Mouse (Mus musculus): Measurements from ENCODE around the gene Angel1.
A peak's percentile ranks its signal among the peaks of the same experiment; 100 is the strongest.

The Angel1 gene

DNA sequence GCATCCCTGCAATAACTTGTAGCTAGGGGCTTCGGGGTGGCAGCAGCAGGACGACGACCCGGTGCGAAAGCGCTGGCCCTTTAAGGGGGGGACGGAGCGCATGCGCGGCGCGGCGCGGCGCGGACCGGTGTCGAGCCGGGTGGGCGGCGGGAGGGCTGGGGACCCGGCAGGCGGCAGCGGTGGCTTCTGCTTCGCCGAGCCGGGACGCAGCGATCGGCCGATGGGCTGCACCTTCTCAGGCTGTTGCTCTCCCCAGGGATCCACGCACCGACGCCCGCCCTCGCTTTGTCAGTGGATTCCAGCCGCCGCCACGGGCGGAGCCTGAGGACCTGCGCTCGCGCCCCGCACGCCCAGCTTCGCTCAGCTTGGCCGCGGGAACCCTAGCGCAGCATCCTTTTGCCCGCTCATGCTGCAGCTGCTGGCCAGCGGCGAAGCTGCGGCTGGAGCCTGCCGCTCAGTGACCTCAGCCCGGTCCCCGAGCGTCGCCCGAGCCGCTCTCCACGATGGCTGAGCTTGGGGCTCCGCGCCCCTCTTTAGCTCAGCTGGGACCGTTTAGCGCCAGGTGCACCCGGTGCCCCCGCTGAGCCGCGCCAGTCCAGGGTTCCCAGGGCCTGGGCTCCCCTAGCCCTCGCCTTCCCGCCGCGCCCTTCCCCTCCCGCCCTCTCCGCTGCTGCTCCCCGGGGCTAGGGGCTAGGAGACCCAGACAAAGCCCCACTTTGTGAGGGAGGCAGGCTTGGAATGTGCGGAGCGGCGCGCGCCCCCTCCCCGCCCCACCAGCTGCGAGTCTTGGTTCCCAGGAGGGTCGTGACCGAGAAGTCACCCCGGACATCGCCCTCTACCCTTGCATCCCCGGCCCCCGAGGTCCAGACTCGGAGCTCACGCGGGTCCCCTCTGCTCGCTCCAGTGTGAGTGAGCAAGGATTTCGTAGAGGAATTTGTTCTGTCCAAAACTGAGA, 47.4 kb downstream of the Angel1 start, which contains the start of gene Vash1:
Vash1 (plus strand) TSS at position 110 of the 955 bp plus-strand sequence.
- peak; percentile 51 for DNase-seq (ENCODE audit: low spot score)

DNA sequence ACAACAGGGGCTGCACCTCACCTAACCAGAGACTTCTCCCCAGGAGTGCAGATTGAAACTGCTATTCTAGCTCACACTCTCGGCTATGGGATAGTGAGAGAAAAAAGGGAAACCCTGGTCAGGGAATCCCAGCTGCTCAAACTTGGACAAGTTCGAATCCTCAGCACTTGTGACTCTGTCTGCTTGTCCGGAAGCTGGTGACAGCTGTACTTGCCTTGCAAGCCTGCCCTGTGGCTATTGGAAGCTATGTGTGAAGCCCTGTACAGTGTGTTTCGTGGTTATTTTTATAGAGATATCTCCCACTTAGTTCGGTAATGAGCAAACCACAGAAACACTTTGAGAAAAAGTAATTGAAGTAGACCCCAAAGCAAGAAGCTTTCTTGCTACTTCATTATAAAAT, 53.8 kb downstream of the Angel1 start:
- no peak for DNase-seq (ENCODE audit: low spot score)

DNA sequence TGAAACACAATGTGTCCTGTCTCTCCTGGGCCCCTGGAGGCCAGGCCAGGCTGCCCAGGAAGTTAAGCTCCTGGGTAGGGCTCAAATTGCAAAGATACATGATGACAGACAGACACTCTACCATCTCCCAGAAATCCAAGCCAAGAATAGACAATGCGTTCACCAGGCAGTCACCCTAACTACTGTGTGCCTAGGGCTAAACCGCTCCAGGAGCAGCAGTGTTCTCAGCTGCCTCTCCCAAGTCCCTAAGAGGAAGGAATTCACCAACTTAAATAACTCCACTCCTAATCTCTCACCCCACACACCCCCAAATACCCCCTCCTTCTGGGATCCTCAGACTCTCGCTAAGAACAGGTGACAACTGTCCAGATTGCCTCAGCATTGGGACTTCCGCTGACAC, 54.2 kb downstream of the Angel1 start:
- DNase-seq (ENCODE audit: low spot score) = no peak

DNA sequence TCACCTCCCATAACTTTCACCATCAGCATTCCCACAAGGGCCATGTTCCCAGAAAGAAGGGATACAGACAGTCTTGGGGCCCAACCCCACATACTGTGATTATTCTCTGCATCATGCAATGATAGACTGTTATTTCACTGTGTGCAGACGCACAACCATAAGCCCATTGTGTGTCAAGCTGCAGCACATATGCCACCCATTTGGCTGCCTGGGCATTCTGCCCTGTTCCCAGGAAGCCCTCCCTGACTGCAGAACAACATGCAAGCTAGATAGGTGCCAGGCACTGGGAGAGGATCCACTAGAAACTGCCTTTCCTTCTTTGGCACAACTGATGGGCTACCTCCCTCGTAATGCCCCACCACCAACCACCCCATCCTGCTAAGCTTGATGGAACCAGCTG, 57.9 kb downstream of the Angel1 start:
- no peak for DNase-seq (ENCODE audit: low spot score)

DNA sequence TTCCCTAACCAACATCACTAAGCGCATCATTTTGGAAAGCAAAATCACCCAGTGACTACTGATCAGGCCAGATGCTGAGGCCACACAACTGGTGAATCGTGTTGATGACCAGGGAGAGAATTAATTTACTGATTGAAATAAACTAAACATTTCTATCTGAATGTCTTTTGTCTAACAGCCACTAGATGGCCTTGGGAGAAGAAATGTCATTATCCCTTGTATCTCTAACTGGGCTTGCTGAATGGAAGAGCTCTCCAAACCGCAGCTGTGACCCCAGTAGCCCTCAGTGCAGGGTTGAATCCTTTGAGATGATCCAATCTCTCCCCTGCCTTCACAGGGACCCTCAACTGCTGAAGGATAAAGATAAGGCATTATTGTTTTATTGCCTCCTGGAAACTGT, 60.6 kb downstream of the Angel1 start:
- no peak for DNase-seq (ENCODE audit: low spot score)

DNA sequence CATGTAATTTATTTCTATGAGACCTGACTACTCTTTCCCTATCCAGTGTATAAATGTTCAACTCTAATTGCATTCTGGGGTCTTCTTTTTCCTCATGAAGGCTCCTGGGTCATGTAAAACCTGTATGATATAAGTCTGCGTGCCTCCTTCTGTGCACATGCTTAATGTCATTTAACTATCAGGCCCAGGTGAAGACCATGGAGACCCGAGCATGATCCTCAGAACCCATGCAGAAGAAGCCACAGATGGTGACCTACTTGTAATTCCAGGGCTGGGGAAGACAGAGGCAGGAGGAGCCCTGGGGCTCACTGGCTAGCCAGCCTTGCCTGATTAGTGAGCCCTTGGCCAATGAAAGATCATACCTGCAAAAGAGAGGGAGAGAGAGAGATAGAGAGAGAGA, 65.8 kb downstream of the Angel1 start:
- no peak for DNase-seq (ENCODE audit: low spot score)

DNA sequence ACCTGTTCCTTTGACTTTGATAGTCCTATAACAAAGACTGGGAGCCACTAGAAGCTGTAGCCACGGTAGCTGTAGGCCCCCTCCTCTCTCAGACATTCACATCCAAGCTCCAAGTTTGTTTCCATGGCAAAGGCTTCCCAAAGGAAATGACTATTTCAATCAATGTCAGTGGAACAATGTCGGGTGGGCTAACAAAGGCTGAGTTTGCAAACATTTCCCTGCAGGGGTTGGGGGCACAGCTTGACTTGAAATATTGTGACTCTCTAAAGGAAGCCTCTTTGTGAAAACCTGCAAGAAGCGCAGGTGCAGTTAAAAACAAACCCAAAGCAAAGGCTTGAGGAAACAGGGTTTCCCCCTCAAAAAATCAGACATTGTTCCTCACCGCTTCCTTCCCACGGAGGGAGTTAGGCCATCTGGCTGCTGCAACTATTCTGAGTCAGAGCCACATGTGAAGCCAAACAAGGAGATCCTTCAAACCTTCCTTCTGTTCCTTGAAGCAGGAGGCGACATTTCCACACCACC, 66.8 kb downstream of the Angel1 start:
- no peak for DNase-seq (ENCODE audit: low spot score)

DNA sequence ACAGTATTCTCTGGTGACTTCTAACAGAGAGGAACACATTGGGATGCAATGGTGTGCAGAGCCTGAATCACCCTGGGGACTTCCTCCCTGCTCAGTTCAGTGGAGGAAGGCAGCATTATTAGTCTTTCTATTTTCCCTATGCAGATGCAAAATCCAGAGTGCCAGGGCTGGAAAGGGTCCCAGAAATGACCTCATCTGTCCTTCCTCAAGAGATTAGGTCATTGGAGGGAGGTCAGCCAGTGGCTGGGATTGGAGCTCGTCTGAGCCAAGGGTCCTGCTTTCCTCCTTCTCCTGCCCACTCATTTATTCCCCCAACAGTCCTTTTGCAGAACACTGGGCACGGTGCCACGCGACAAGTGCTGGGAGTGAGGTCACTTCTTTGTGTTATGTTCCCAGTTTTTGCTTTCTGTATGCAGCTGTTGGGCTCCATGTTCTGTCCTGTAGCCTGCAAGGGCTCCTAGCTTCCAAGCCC, 73.7 kb downstream of the Angel1 start:
- peak; percentile 20 for DNase-seq (ENCODE audit: low spot score)

DNA sequence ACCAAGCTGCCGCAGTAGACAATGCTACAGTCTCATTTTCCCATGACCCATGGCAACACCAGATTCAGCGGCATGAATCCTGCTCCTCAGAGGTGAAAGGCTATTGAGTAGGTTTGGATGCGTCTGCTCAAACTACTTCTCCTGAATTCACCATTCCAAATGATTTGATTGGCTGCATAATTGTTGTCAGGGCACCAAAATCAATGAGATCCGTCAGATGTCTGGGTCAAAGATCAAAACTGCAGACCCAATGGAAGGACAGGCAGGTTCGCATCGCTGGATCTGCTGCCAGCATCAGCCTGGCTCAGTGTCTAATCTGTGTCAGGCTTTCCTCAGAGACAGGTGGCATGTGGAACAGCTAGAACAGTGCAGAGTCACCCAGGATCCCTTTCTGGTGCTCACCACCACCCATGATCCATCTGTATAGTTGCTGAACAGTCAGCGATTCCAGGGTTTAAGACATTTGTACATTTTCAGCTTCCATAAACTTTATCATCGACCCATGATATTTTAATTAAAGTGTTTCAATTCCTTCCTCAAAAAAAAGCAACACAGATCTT, 74.9 kb downstream of the Angel1 start:
- no peak for DNase-seq (ENCODE audit: low spot score)
